Mouse (Mus musculus): ENCODE results near the gene Ptpn22.

DNA sequence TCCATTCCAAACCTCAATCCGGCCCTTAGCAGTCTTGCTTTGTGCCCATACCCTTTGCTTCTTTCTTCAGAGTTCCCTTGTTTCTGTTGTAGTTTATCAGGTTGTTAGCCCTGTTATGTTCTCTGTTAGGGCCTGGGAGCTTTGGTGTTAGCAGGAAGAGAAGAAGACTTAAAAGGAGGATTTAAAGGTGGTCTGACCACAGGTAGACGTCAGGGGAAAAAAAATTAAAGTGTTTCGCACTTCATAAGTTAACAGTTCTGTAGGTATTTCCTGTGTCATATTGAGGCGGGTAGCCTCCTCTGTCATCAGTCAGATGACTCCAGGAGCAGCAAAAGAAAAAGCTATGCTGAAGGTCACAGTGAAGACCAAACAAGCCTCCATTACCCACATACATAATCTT is 8.4 kb downstream of the Ptpn22 start:
- TF ChIP-seq CTCF (IDR thresholded peaks at IDR 0.05; ENCODE audit: extremely low read depth, insufficient read depth, insufficient read length, insufficient replicate concordance) (no peak), POLR2A (IDR thresholded peaks at IDR 0.05; ENCODE audit: low read depth, low read length) (no peak)
